Mouse (Mus musculus): ENCODE measurements around the gene Dlg2. TPM values are rescaled to one million over a fixed set of nuclear protein-coding genes. Genes with fewer than 3 reads are reported as not detected.

The Dlg2 gene
- total and polyA plus RNA-seq, 3 experiments: 0.49 to 0.68 TPM; not detected in 1

DNA sequence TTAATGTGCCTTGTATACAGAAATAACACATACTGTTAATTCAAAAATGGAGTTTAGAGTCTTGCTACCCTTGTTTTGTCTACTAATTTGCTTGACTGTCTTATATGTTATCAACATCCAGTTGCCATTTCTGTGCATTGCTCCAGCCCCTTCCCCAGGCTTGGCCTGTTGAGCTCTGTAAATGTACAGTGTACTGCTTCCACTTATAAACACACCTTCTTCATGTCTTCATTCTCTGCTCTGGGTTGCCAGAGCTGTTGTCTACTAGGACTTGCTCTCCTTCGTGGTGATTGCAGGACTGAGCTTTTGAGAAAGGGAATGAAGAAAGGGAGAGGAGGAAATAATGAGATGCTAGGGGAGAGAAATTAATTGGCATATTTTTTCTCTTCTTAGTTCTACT lies 227.5 kb downstream of the Dlg2 start:
- ATAC-seq (ENCODE audit: extremely low read depth, insufficient number of reproducible peaks, low FRiP score, poor library complexity, severe bottlenecking) (no peak), DNase-seq (ENCODE audit: low spot score) (no peak)
- TF ChIP-seq POLR2AphosphoS5 (IDR thresholded peaks at IDR 0.05; ENCODE audit: insufficient replicate concordance, low read depth, low read length) (no peak), GATA1 (IDR thresholded peaks at IDR 0.05; ENCODE audit: borderline replicate concordance, low read length) (no peak), TAL1 (conservative IDR thresholded peaks at IDR 0.05; ENCODE audit: low read depth, low read length) (no peak), CTCF (IDR thresholded peaks at IDR 0.05; ENCODE audit: low read depth, low read length) (no peak), GATA2 (IDR thresholded peaks at IDR 0.05; ENCODE audit: borderline replicate concordance, low read depth, low read length) (no peak)
- no peaks in the 10 kb centered on the region for H3K36me3 ChIP-seq (replicated peaks)
- H3K9me3 ChIP-seq (replicated peaks): no peaks in the 10 kb centered on the region
- no peaks in the 10 kb centered on the region for H3K27me3 ChIP-seq (ENCODE audit: insufficient read depth, low read length)
- H3K4me3 ChIP-seq (ENCODE audit: low read depth, low read length): no peak overlapping the region
- no peaks in the 10 kb centered on the region for H3K4me1 ChIP-seq (ENCODE audit: insufficient read depth, low read depth, low read length)

GRCm38 (mm10) chr7:90734086-90734485 lies 257.6 kb downstream of the Dlg2 start:
- Histone ChIP-seq H3K9me3 (replicated peaks) (no peaks in the 10 kb centered on the region), H3K36me3 (replicated peaks) (no peaks in the 10 kb centered on the region), H3K27me3 (ENCODE audit: insufficient read depth, low read length) (peaks cover 3% of the 10 kb centered on the region; the same call in 1 of the 2 replicates), H3K4me3 (ENCODE audit: low read depth, low read length) (no peak overlapping the region), H3K4me1 (ENCODE audit: insufficient read depth, low read depth, low read length) (no peaks in the 10 kb centered on the region)
- no peak for TF ChIP-seq TAL1 (conservative IDR thresholded peaks at IDR 0.05; ENCODE audit: low read depth, low read length)
- no peak for TF ChIP-seq GATA2 (IDR thresholded peaks at IDR 0.05; ENCODE audit: borderline replicate concordance, low read depth, low read length)
- no peak for TF ChIP-seq GATA1 (IDR thresholded peaks at IDR 0.05; ENCODE audit: borderline replicate concordance, low read length)
- no peak for TF ChIP-seq POLR2AphosphoS5 (IDR thresholded peaks at IDR 0.05; ENCODE audit: insufficient replicate concordance, low read depth, low read length)
- TF ChIP-seq CTCF (IDR thresholded peaks at IDR 0.05; ENCODE audit: low read depth, low read length): no peak
- ATAC-seq (ENCODE audit: extremely low read depth, insufficient number of reproducible peaks, low FRiP score, poor library complexity, severe bottlenecking): no peak
- DNase-seq (ENCODE audit: low spot score): no peak

DNA sequence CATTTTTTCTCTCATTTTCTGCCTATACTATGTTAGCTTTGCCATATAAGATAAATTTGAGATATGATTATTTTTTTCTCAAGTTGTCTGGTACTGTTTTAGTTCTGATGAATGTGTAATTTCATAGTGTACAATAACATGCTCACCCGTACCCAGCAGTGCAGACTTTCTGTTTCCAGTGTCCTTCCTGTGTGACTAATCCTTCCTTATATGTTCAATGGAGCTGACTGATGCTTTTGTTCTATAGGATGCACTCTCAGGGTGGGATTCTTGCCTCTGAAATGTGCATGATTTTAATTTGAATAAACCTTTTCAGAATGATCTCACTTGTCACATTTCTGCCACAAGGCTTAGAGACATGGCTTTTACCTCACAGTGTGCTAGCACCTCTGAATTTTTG lies 259.9 kb downstream of the Dlg2 start:
- DNase-seq (ENCODE audit: low spot score) (no peak), ATAC-seq (ENCODE audit: extremely low read depth, insufficient number of reproducible peaks, low FRiP score, poor library complexity, severe bottlenecking) (no peak)
- Histone ChIP-seq H3K4me1 (ENCODE audit: insufficient read depth, low read depth, low read length) (no peaks in the 10 kb centered on the region), H3K36me3 (replicated peaks) (no peaks in the 10 kb centered on the region), H3K27me3 (ENCODE audit: insufficient read depth, low read length) (peaks cover 3% of the 10 kb centered on the region; the same call in 1 of the 2 replicates), H3K9me3 (replicated peaks) (no peaks in the 10 kb centered on the region), H3K4me3 (ENCODE audit: low read depth, low read length) (no peak overlapping the region)
- no peak for TF ChIP-seq CTCF (IDR thresholded peaks at IDR 0.05; ENCODE audit: low read depth, low read length)
- TF ChIP-seq GATA1 (IDR thresholded peaks at IDR 0.05; ENCODE audit: borderline replicate concordance, low read length): no peak

DNA sequence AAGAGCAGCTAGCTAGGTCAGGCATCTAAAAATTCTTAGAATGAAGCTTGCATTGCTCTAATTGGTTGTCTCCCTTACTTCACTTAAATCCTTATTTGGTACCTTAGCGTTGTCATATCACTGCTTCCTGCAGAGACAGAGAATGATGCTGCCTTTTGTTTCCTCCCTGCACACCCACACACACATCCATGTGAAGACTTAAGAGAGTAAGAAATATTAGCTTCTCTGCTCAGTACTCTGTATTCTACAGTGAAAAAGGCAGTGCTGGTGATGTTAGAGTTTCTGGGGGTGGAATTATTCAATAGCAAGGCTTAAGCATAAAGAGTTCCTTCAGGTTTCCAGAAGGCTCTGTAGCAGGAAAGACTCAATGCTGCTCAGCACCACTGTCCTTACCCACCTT lies 272.2 kb downstream of the Dlg2 start:
- H3K4me3 ChIP-seq (ENCODE audit: low read depth, low read length): no peak overlapping the region
- no peaks in the 10 kb centered on the region for H3K9me3 ChIP-seq (replicated peaks)
- ATAC-seq (ENCODE audit: extremely low read depth, insufficient number of reproducible peaks, low FRiP score, poor library complexity, severe bottlenecking) (no peak), DNase-seq (ENCODE audit: low spot score) (no peak)
- no peaks in the 10 kb centered on the region for H3K36me3 ChIP-seq (replicated peaks)
- H3K27me3 ChIP-seq (ENCODE audit: insufficient read depth, low read length): no peaks in the 10 kb centered on the region
- H3K4me1 ChIP-seq (ENCODE audit: insufficient read depth, low read depth, low read length): no peaks in the 10 kb centered on the region
- TF ChIP-seq GATA1 (IDR thresholded peaks at IDR 0.05; ENCODE audit: borderline replicate concordance, low read length) (no peak), TAL1 (conservative IDR thresholded peaks at IDR 0.05; ENCODE audit: low read depth, low read length) (no peak), GATA2 (IDR thresholded peaks at IDR 0.05; ENCODE audit: borderline replicate concordance, low read depth, low read length) (no peak), CTCF (IDR thresholded peaks at IDR 0.05; ENCODE audit: low read depth, low read length) (no peak), POLR2AphosphoS5 (IDR thresholded peaks at IDR 0.05; ENCODE audit: insufficient replicate concordance, low read depth, low read length) (no peak)

DNA sequence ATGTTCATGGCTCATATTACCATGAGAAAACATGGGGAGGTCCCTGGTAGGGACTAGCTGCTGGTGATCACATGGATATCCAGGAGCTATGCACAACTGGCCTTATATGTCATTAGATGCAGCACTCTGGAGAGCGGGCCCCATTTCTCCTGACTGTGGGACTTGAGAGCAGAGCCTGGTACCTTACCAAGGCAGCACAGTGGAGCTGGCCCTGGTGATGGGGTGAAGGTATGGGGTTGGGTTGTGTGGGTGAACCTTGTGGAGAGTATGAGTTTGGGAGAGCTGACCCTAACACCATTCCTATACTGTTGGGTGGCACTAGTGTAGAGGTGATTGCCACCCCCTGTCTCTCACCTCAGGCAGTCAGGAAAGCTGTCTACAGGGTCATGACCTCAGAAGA lies 311.5 kb downstream of the Dlg2 start:
- Histone ChIP-seq H3K9me3 (replicated peaks) (no peaks in the 10 kb centered on the region), H3K27me3 (ENCODE audit: insufficient read depth, low read length) (no peaks in the 10 kb centered on the region), H3K4me1 (ENCODE audit: insufficient read depth, low read depth, low read length) (no peaks in the 10 kb centered on the region), H3K36me3 (replicated peaks) (no peaks in the 10 kb centered on the region), H3K4me3 (ENCODE audit: low read depth, low read length) (no peak overlapping the region)
- TF ChIP-seq GATA1 (IDR thresholded peaks at IDR 0.05; ENCODE audit: borderline replicate concordance, low read length): no peak
- no peak for TF ChIP-seq TAL1 (conservative IDR thresholded peaks at IDR 0.05; ENCODE audit: low read depth, low read length)
- TF ChIP-seq POLR2AphosphoS5 (IDR thresholded peaks at IDR 0.05; ENCODE audit: insufficient replicate concordance, low read depth, low read length): no peak
- ATAC-seq (ENCODE audit: extremely low read depth, insufficient number of reproducible peaks, low FRiP score, poor library complexity, severe bottlenecking) (no peak), DNase-seq (ENCODE audit: low spot score) (no peak)

- no peak for ATAC-seq (ENCODE audit: extremely low read depth, insufficient number of reproducible peaks, low FRiP score, poor library complexity, severe bottlenecking)
- Histone ChIP-seq H3K4me1 (ENCODE audit: insufficient read depth, low read depth, low read length) (no peaks in the 10 kb centered on the region), H3K9me3 (replicated peaks) (no peaks in the 10 kb centered on the region), H3K4me3 (ENCODE audit: low read depth, low read length) (no peak overlapping the region), H3K27me3 (ENCODE audit: insufficient read depth, low read length) (no peaks in the 10 kb centered on the region), H3K36me3 (replicated peaks) (no peaks in the 10 kb centered on the region)
- TF ChIP-seq CTCF (IDR thresholded peaks at IDR 0.05; ENCODE audit: low read depth, low read length): no peak
- TF ChIP-seq GATA2 (IDR thresholded peaks at IDR 0.05; ENCODE audit: borderline replicate concordance, low read depth, low read length): no peak
- no peak for TF ChIP-seq TAL1 (conservative IDR thresholded peaks at IDR 0.05; ENCODE audit: low read depth, low read length)
- TF ChIP-seq POLR2AphosphoS5 (IDR thresholded peaks at IDR 0.05; ENCODE audit: insufficient replicate concordance, low read depth, low read length): no peak
- TF ChIP-seq GATA1 (IDR thresholded peaks at IDR 0.05; ENCODE audit: borderline replicate concordance, low read length): no peak
- DNase-seq (ENCODE audit: low spot score): no peak
These were observed 315.1 kb downstream of the Dlg2 start for GRCm38 (mm10) chr7:90791522-90791921.

DNA sequence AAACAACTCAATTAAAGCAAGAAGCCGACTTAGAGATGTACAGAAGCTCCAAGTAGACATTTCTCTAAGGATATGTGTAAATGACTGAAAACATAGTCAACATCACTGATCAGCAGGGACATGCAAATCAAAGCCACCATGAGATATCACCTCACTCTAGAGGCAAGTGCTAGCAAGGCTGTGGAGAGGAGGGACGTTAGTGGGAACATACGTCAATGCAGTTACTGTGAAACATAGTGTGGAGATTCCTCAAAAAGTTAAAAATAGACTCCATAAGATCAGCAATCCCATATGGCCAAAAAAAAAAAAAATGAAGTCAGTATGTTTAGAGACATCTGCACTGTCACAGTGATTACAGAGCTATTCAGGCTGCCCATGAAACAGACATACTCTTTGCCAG lies 349.2 kb downstream of the Dlg2 start:
- Histone ChIP-seq H3K9me3 (replicated peaks) (no peaks in the 10 kb centered on the region), H3K4me1 (ENCODE audit: insufficient read depth, low read depth, low read length) (no peaks in the 10 kb centered on the region), H3K27me3 (ENCODE audit: insufficient read depth, low read length) (no peaks in the 10 kb centered on the region), H3K36me3 (replicated peaks) (no peaks in the 10 kb centered on the region), H3K4me3 (ENCODE audit: low read depth, low read length) (no peak overlapping the region)
- ATAC-seq (ENCODE audit: extremely low read depth, insufficient number of reproducible peaks, low FRiP score, poor library complexity, severe bottlenecking) (no peak), DNase-seq (ENCODE audit: low spot score) (no peak)
- TF ChIP-seq GATA1 (IDR thresholded peaks at IDR 0.05; ENCODE audit: borderline replicate concordance, low read length) (no peak), CTCF (IDR thresholded peaks at IDR 0.05; ENCODE audit: low read depth, low read length) (no peak), GATA2 (IDR thresholded peaks at IDR 0.05; ENCODE audit: borderline replicate concordance, low read depth, low read length) (no peak), POLR2AphosphoS5 (IDR thresholded peaks at IDR 0.05; ENCODE audit: insufficient replicate concordance, low read depth, low read length) (no peak), TAL1 (conservative IDR thresholded peaks at IDR 0.05; ENCODE audit: low read depth, low read length) (no peak)

Data from G1E (cell line).